Mouse (Mus musculus): ENCODE results near the gene Kif18b. TPM values are rescaled to one million over a fixed set of nuclear protein-coding genes. Genes with fewer than 3 reads are reported as not detected.

Gene Kif18b
- polyA plus RNA-seq, 1 experiment: 7.0 TPM

- DNase-seq (ENCODE audit: low read depth in 1 of 2, low spot score in 2 of 2): no peak
- Histone ChIP-seq H3K27me3 (ENCODE audit: control insufficient read depth, insufficient read depth, low read length) (peaks cover 3% of the 10 kb centered on the region; the same call in 1 of the 2 replicates), H3K27ac (ENCODE audit: insufficient read depth, low read length) (no peak overlapping the region), H3K36me3 (ENCODE audit: control insufficient read depth, insufficient read depth, low read length) (no peaks in the 10 kb centered on the region), H3K4me3 (ENCODE audit: extremely low read depth, insufficient read depth, insufficient read length) (no peak overlapping the region), H3K4me1 (ENCODE audit: control insufficient read depth, insufficient read depth, insufficient read length) (no peaks in the 10 kb centered on the region)
- 61% methylated on average over 7 of the region's 7 CpGs for WGBS
- TF ChIP-seq POLR2A (IDR thresholded peaks at IDR 0.05; ENCODE audit: low read depth, low read length) (no peak), CTCF (IDR thresholded peaks at IDR 0.05; ENCODE audit: extremely low read depth, insufficient read depth, insufficient read length, insufficient replicate concordance) (no peak)
These were observed 37.9 kb upstream of the Kif18b start for GRCm38 (mm10) chr11:102962861-102963245.

GRCm38 (mm10) chr11:102961082-102961481, 36.2 kb upstream of the Kif18b start:
- Histone ChIP-seq H3K27me3 (ENCODE audit: control insufficient read depth, insufficient read depth, low read length) (peaks cover 6% of the 10 kb centered on the region), H3K4me3 (ENCODE audit: extremely low read depth, insufficient read depth, insufficient read length) (no peak overlapping the region), H3K4me1 (ENCODE audit: control insufficient read depth, insufficient read depth, insufficient read length) (no peaks in the 10 kb centered on the region), H3K27ac (ENCODE audit: insufficient read depth, low read length) (no peak overlapping the region), H3K36me3 (ENCODE audit: control insufficient read depth, insufficient read depth, low read length) (no peaks in the 10 kb centered on the region)
- 63% methylated on average over 4 of the region's 4 CpGs for WGBS
- TF ChIP-seq CTCF (IDR thresholded peaks at IDR 0.05; ENCODE audit: extremely low read depth, insufficient read depth, insufficient read length, insufficient replicate concordance): no peak
- no peak for TF ChIP-seq POLR2A (IDR thresholded peaks at IDR 0.05; ENCODE audit: low read depth, low read length)
- no peak for DNase-seq (ENCODE audit: low read depth in 1 of 2, low spot score in 2 of 2)

GRCm38 (mm10) chr11:102958870-102959269, 33.9 kb upstream of the Kif18b start:
- DNase-seq (ENCODE audit: low read depth in 1 of 2, low spot score in 2 of 2): no peak
- Histone ChIP-seq H3K4me3 (ENCODE audit: extremely low read depth, insufficient read depth, insufficient read length) (no peak overlapping the region), H3K36me3 (ENCODE audit: control insufficient read depth, insufficient read depth, low read length) (no peaks in the 10 kb centered on the region), H3K27me3 (ENCODE audit: control insufficient read depth, insufficient read depth, low read length) (peaks cover 7% of the 10 kb centered on the region), H3K4me1 (ENCODE audit: control insufficient read depth, insufficient read depth, insufficient read length) (no peaks in the 10 kb centered on the region), H3K27ac (ENCODE audit: insufficient read depth, low read length) (no peak overlapping the region)
- WGBS: 84% methylated on average over 1 of the region's 1 CpGs
- TF ChIP-seq CTCF (IDR thresholded peaks at IDR 0.05; ENCODE audit: extremely low read depth, insufficient read depth, insufficient read length, insufficient replicate concordance): no peak
- TF ChIP-seq POLR2A (IDR thresholded peaks at IDR 0.05; ENCODE audit: low read depth, low read length): no peak

GRCm38 (mm10) chr11:102958431-102958830, 33.5 kb upstream of the Kif18b start:
- no peak overlapping the region for H3K27ac ChIP-seq (ENCODE audit: insufficient read depth, low read length)
- no peak for DNase-seq (ENCODE audit: low read depth in 1 of 2, low spot score in 2 of 2)
- H3K4me3 ChIP-seq (ENCODE audit: extremely low read depth, insufficient read depth, insufficient read length): no peak overlapping the region
- no peaks in the 10 kb centered on the region for H3K4me1 ChIP-seq (ENCODE audit: control insufficient read depth, insufficient read depth, insufficient read length)
- 88% methylated on average over 6 of the region's 6 CpGs for WGBS
- H3K27me3 ChIP-seq (ENCODE audit: control insufficient read depth, insufficient read depth, low read length): peaks cover 7% of the 10 kb centered on the region
- no peaks in the 10 kb centered on the region for H3K36me3 ChIP-seq (ENCODE audit: control insufficient read depth, insufficient read depth, low read length)
- TF ChIP-seq CTCF (IDR thresholded peaks at IDR 0.05; ENCODE audit: extremely low read depth, insufficient read depth, insufficient read length, insufficient replicate concordance): no peak
- TF ChIP-seq POLR2A (IDR thresholded peaks at IDR 0.05; ENCODE audit: low read depth, low read length): no peak

- Histone ChIP-seq H3K27ac (ENCODE audit: insufficient read depth, low read length) (no peak overlapping the region), H3K4me3 (ENCODE audit: extremely low read depth, insufficient read depth, insufficient read length) (no peak overlapping the region), H3K36me3 (ENCODE audit: control insufficient read depth, insufficient read depth, low read length) (no peaks in the 10 kb centered on the region), H3K27me3 (ENCODE audit: control insufficient read depth, insufficient read depth, low read length) (peaks cover 7% of the 10 kb centered on the region), H3K4me1 (ENCODE audit: control insufficient read depth, insufficient read depth, insufficient read length) (no peaks in the 10 kb centered on the region)
- 89% methylated on average over 8 of the region's 8 CpGs for WGBS
- DNase-seq (ENCODE audit: low read depth in 1 of 2, low spot score in 2 of 2): no peak
- TF ChIP-seq POLR2A (IDR thresholded peaks at IDR 0.05; ENCODE audit: low read depth, low read length) (no peak), CTCF (IDR thresholded peaks at IDR 0.05; ENCODE audit: extremely low read depth, insufficient read depth, insufficient read length, insufficient replicate concordance) (no peak)
These were observed 32.8 kb upstream of the Kif18b start for GRCm38 (mm10) chr11:102957692-102958091.

GRCm38 (mm10) chr11:102956962-102957614, 32.2 kb upstream of the Kif18b start:
- no peaks in the 10 kb centered on the region for H3K4me1 ChIP-seq (ENCODE audit: control insufficient read depth, insufficient read depth, insufficient read length)
- H3K27me3 ChIP-seq (ENCODE audit: control insufficient read depth, insufficient read depth, low read length): peaks cover 7% of the 10 kb centered on the region
- no peak overlapping the region for H3K27ac ChIP-seq (ENCODE audit: insufficient read depth, low read length)
- DNase-seq (ENCODE audit: low read depth in 1 of 2, low spot score in 2 of 2): no peak
- TF ChIP-seq CTCF (IDR thresholded peaks at IDR 0.05; ENCODE audit: extremely low read depth, insufficient read depth, insufficient read length, insufficient replicate concordance) (no peak), POLR2A (IDR thresholded peaks at IDR 0.05; ENCODE audit: low read depth, low read length) (no peak)
- no peaks in the 10 kb centered on the region for H3K36me3 ChIP-seq (ENCODE audit: control insufficient read depth, insufficient read depth, low read length)
- H3K4me3 ChIP-seq (ENCODE audit: extremely low read depth, insufficient read depth, insufficient read length): no peak overlapping the region
- WGBS: 66% methylated on average over 16 of the region's 16 CpGs

- no peak for DNase-seq (ENCODE audit: low read depth in 1 of 2, low spot score in 2 of 2)
- Histone ChIP-seq H3K27me3 (ENCODE audit: control insufficient read depth, insufficient read depth, low read length) (peaks cover 13% of the 10 kb centered on the region), H3K4me3 (ENCODE audit: extremely low read depth, insufficient read depth, insufficient read length) (no peak overlapping the region), H3K27ac (ENCODE audit: insufficient read depth, low read length) (no peak overlapping the region), H3K4me1 (ENCODE audit: control insufficient read depth, insufficient read depth, insufficient read length) (peaks cover 4% of the 10 kb centered on the region; the same call in 1 of the 2 replicates), H3K36me3 (ENCODE audit: control insufficient read depth, insufficient read depth, low read length) (no peaks in the 10 kb centered on the region)
- TF ChIP-seq CTCF (IDR thresholded peaks at IDR 0.05; ENCODE audit: extremely low read depth, insufficient read depth, insufficient read length, insufficient replicate concordance) (no peak), POLR2A (IDR thresholded peaks at IDR 0.05; ENCODE audit: low read depth, low read length) (no peak)
- WGBS: 50% methylated on average over 6 of the region's 6 CpGs
These were observed 28.0 kb upstream of the Kif18b start for GRCm38 (mm10) chr11:102952922-102953321.
